Mouse (Mus musculus): Measurements from ENCODE around the gene Gale. TPM values are rescaled to one million over a fixed set of nuclear protein-coding genes. Genes with fewer than 3 reads are reported as not detected.

Gale gene
- polyA plus RNA-seq, 1 experiment from 2014 or later = 50.5 TPM

DNA sequence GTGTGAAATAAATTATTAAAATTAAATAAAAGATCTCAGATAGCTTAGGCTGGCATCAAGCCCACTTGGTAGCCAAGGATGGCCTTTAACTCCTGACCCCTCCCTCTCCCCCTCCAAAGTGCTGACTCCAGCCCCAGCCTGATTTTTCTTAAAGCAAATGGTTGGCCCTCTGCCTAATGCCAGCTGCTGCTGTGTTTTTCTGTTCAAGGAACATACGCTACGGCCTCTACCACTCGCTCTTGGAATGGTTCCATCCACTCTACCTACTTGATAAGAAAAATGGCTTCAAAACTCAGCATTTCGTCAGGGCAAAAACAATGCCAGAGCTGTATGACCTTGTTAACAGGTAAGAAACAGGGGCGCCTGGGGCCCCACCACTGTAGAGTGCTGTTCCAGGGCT, 38.2 kb upstream of the Gale start:
- 0 out of 2 replicates have a peak, but pooled peaks cover 28% of the 10 kb centered on the region for H3K36me3 ChIP-seq (ENCODE audit: control insufficient read depth, insufficient read depth, low read length)
- 82% methylated on average over 5 of the region's 5 CpGs for WGBS
- ATAC-seq (ENCODE audit: low read depth) = no peak

GRCm38 (mm10) chr4:135926195-135926808, 37.2 kb upstream of the Gale start:
- H3K4me2 ChIP-seq (ENCODE audit: low read depth, low read length) = no peak overlapping the region
- DNase-seq (ENCODE audit: low spot score) (no peak), ATAC-seq (ENCODE audit: low read depth) (no peak)
- H3K27me3 ChIP-seq (replicated peaks; ENCODE audit: control insufficient read depth, insufficient read depth, low read length) = no peaks in the 10 kb centered on the region
- H3K9me3 ChIP-seq (ENCODE audit: control insufficient read depth, low read length) = no peaks in the 10 kb centered on the region
- H3K9ac ChIP-seq (ENCODE audit: low read depth, low read length) = no peak overlapping the region
- H3K27ac ChIP-seq (replicated peaks; ENCODE audit: low read depth, low read length) = no peak overlapping the region
- H3K4me3 ChIP-seq (ENCODE audit: low read depth, low read length) = no peak overlapping the region
- WGBS = 80% methylated on average over 10 of the region's 10 CpGs
- 0 out of 2 replicates have a peak, but pooled peaks cover 28% of the 10 kb centered on the region for H3K36me3 ChIP-seq (ENCODE audit: control insufficient read depth, insufficient read depth, low read length)
- peaks cover 5% of the 10 kb centered on the region for H3K4me1 ChIP-seq (ENCODE audit: control insufficient read depth, insufficient read depth, low read length)

More for the DNA sequence above, 38.2 kb upstream of the Gale start:
- Histone ChIP-seq H3K4me3 (ENCODE audit: low read depth, low read length) (no peak overlapping the region), H3K27me3 (replicated peaks; ENCODE audit: control insufficient read depth, insufficient read depth, low read length) (no peaks in the 10 kb centered on the region), H3K9ac (ENCODE audit: low read depth, low read length) (no peak overlapping the region), H3K4me2 (ENCODE audit: low read depth, low read length) (no peak overlapping the region), H3K27ac (replicated peaks; ENCODE audit: low read depth, low read length) (no peak overlapping the region), H3K4me1 (ENCODE audit: control insufficient read depth, insufficient read depth, low read length) (peaks cover 5% of the 10 kb centered on the region), H3K9me3 (ENCODE audit: control insufficient read depth, low read length) (no peaks in the 10 kb centered on the region)
- DNase-seq (ENCODE audit: low spot score) = peak; percentile 18

DNA sequence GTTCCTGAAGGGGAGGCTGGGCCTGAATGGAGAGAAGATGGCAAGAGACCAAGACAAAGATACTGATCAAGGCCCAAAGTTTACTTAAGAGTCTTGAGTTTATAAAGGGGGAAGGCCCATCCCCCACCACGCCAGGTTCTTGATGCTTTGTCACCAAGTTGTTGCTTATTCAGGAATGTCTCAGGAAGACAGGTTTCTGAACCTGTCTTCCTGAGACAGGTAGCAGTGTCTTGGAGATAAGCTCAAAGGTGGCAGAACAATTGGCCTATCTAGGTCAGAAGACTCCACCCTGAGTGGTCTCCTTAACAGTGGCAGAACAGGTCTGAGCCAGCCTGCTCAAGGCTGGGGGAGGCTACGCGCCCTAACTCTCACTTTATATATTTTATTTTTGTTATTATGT, 36.7 kb upstream of the Gale start:
- H3K9ac ChIP-seq (ENCODE audit: low read depth, low read length) = no peak overlapping the region
- peaks cover 2% of the 10 kb centered on the region for H3K4me1 ChIP-seq (ENCODE audit: control insufficient read depth, insufficient read depth, low read length)
- no peak for ATAC-seq (ENCODE audit: low read depth)
- no peaks in the 10 kb centered on the region for H3K27me3 ChIP-seq (replicated peaks; ENCODE audit: control insufficient read depth, insufficient read depth, low read length)
- H3K36me3 ChIP-seq (ENCODE audit: control insufficient read depth, insufficient read depth, low read length) = 0 out of 2 replicates have a peak, but pooled peaks cover 28% of the 10 kb centered on the region
- DNase-seq (ENCODE audit: low spot score) = no peak
- 97% methylated on average over 3 of the region's 3 CpGs for WGBS
- H3K9me3 ChIP-seq (ENCODE audit: control insufficient read depth, low read length) = no peaks in the 10 kb centered on the region
- H3K4me3 ChIP-seq (ENCODE audit: low read depth, low read length) = no peak overlapping the region
- H3K27ac ChIP-seq (replicated peaks; ENCODE audit: low read depth, low read length) = no peak overlapping the region
- H3K4me2 ChIP-seq (ENCODE audit: low read depth, low read length) = no peak overlapping the region

GRCm38 (mm10) chr4:135928376-135928775, 35.2 kb upstream of the Gale start:
- H3K36me3 ChIP-seq (ENCODE audit: control insufficient read depth, insufficient read depth, low read length) = peaks cover 33% of the 10 kb centered on the region

DNA sequence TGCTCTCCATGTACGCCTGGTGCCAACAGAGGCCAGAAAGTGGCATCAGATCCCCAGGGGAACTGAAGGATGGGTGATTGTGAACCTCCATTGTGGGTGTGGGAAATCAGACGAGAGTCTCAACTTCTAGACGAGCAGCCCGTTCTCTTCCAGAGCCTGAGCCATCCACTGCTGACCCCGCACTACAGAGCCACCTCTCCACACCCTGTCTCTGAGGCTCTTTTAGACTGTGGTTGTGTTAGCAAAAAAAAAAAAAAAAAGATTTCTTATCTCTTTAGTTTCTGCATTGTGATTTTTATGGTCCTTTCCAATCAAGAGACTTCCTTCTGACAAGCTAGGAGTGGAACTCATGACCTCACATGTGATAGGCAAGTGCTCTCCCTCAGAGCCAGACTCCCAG, 34.1 kb upstream of the Gale start:
- WGBS = 87% methylated on average over 5 of the region's 5 CpGs

More at GRCm38 (mm10) chr4:135928376-135928775, 35.2 kb upstream of the Gale start:
- Histone ChIP-seq H3K9ac (ENCODE audit: low read depth, low read length) (no peak overlapping the region), H3K4me3 (ENCODE audit: low read depth, low read length) (no peak overlapping the region), H3K4me2 (ENCODE audit: low read depth, low read length) (no peak overlapping the region), H3K4me1 (ENCODE audit: control insufficient read depth, insufficient read depth, low read length) (no peaks in the 10 kb centered on the region), H3K9me3 (ENCODE audit: control insufficient read depth, low read length) (no peaks in the 10 kb centered on the region), H3K27me3 (replicated peaks; ENCODE audit: control insufficient read depth, insufficient read depth, low read length) (no peaks in the 10 kb centered on the region), H3K27ac (replicated peaks; ENCODE audit: low read depth, low read length) (no peak overlapping the region)
- DNase-seq (ENCODE audit: low spot score) (no peak), ATAC-seq (ENCODE audit: low read depth) (no peak)
- WGBS = 76% methylated on average over 9 of the region's 9 CpGs

DNA sequence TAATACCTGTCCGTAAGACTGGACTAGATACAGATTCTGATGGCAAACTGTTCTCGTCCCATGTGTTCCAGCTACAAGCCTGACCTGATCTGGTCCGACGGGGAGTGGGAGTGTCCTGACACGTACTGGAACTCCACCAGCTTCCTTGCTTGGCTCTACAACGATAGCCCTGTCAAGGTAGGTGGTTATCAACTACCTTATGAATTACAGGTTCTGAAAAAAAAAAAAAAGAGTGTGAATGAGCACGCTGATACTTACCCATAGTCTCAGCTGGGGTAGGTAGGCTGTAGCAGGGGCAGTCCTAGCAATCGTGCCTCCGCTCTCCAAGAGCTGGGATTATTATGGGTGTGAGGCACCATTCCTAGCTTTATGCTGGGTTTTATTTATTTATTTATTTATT, 33.7 kb upstream of the Gale start:
- ATAC-seq (ENCODE audit: low read depth) (no peak), DNase-seq (ENCODE audit: low spot score) (no peak)
- no peaks in the 10 kb centered on the region for H3K4me1 ChIP-seq (ENCODE audit: control insufficient read depth, insufficient read depth, low read length)
- 90% methylated on average over 9 of the region's 9 CpGs for WGBS
- no peaks in the 10 kb centered on the region for H3K27me3 ChIP-seq (replicated peaks; ENCODE audit: control insufficient read depth, insufficient read depth, low read length)
- no peak overlapping the region for H3K4me3 ChIP-seq (ENCODE audit: low read depth, low read length)
- no peaks in the 10 kb centered on the region for H3K9me3 ChIP-seq (ENCODE audit: control insufficient read depth, low read length)
- H3K36me3 ChIP-seq (ENCODE audit: control insufficient read depth, insufficient read depth, low read length) = peaks cover 31% of the 10 kb centered on the region
- H3K4me2 ChIP-seq (ENCODE audit: low read depth, low read length) = no peak overlapping the region
- no peak overlapping the region for H3K27ac ChIP-seq (replicated peaks; ENCODE audit: low read depth, low read length)
- no peak overlapping the region for H3K9ac ChIP-seq (ENCODE audit: low read depth, low read length)

More for the DNA sequence above, 34.1 kb upstream of the Gale start:
- no peak overlapping the region for H3K27ac ChIP-seq (replicated peaks; ENCODE audit: low read depth, low read length)
- no peak overlapping the region for H3K9ac ChIP-seq (ENCODE audit: low read depth, low read length)
- ATAC-seq (ENCODE audit: low read depth) (no peak), DNase-seq (ENCODE audit: low spot score) (no peak)
- H3K4me1 ChIP-seq (ENCODE audit: control insufficient read depth, insufficient read depth, low read length) = no peaks in the 10 kb centered on the region
- no peak overlapping the region for H3K4me2 ChIP-seq (ENCODE audit: low read depth, low read length)
- peaks cover 35% of the 10 kb centered on the region for H3K36me3 ChIP-seq (ENCODE audit: control insufficient read depth, insufficient read depth, low read length)
- H3K4me3 ChIP-seq (ENCODE audit: low read depth, low read length) = no peak overlapping the region
- no peaks in the 10 kb centered on the region for H3K9me3 ChIP-seq (ENCODE audit: control insufficient read depth, low read length)
- H3K27me3 ChIP-seq (replicated peaks; ENCODE audit: control insufficient read depth, insufficient read depth, low read length) = no peaks in the 10 kb centered on the region

GRCm38 (mm10) chr4:135930239-135930638, 33.3 kb upstream of the Gale start:
- Histone ChIP-seq H3K27ac (replicated peaks; ENCODE audit: low read depth, low read length) (no peak overlapping the region), H3K9ac (ENCODE audit: low read depth, low read length) (no peak overlapping the region), H3K4me3 (ENCODE audit: low read depth, low read length) (no peak overlapping the region), H3K4me1 (ENCODE audit: control insufficient read depth, insufficient read depth, low read length) (no peaks in the 10 kb centered on the region), H3K4me2 (ENCODE audit: low read depth, low read length) (no peak overlapping the region), H3K36me3 (ENCODE audit: control insufficient read depth, insufficient read depth, low read length) (peaks cover 31% of the 10 kb centered on the region), H3K9me3 (ENCODE audit: control insufficient read depth, low read length) (no peaks in the 10 kb centered on the region), H3K27me3 (replicated peaks; ENCODE audit: control insufficient read depth, insufficient read depth, low read length) (no peaks in the 10 kb centered on the region)
- ATAC-seq (ENCODE audit: low read depth) (no peak), DNase-seq (ENCODE audit: low spot score) (no peak)
- 90% methylated on average over 8 of the region's 8 CpGs for WGBS

GRCm38 (mm10) chr4:135931832-135932231, 31.7 kb upstream of the Gale start:
- no peak overlapping the region for H3K27ac ChIP-seq (replicated peaks; ENCODE audit: low read depth, low read length)
- peaks cover 32% of the 10 kb centered on the region for H3K36me3 ChIP-seq (ENCODE audit: control insufficient read depth, insufficient read depth, low read length)
- no peak overlapping the region for H3K9ac ChIP-seq (ENCODE audit: low read depth, low read length)
- H3K4me2 ChIP-seq (ENCODE audit: low read depth, low read length) = no peak overlapping the region
- ATAC-seq (ENCODE audit: low read depth) (no peak), DNase-seq (ENCODE audit: low spot score) (peak; percentile 50)
- no peaks in the 10 kb centered on the region for H3K4me1 ChIP-seq (ENCODE audit: control insufficient read depth, insufficient read depth, low read length)
- no peak overlapping the region for H3K4me3 ChIP-seq (ENCODE audit: low read depth, low read length)
- 59% methylated on average over 5 of the region's 5 CpGs for whole genome bisulfite sequencing
- no peaks in the 10 kb centered on the region for H3K9me3 ChIP-seq (ENCODE audit: control insufficient read depth, low read length)
- no peaks in the 10 kb centered on the region for H3K27me3 ChIP-seq (replicated peaks; ENCODE audit: control insufficient read depth, insufficient read depth, low read length)

All from embryonic facial prominence, embryonic 14.5 days (tissue).